Mouse (Mus musculus) liver, postnatal 0 days (tissue): ENCODE data around the gene Ttk.

Source experiments
- CTCF ChIP-seq: sonication (generic); IDR thresholded peaks from 2 replicates; pipeline ENCODE4 v1.5.1; 2016; ENCODE audit warnings: antibody characterized with exemption, low read depth
- EP300 ChIP-seq: IDR thresholded peaks from 2 replicates; pipeline ENCODE4 v1.6.1; 2016; ENCODE audit warnings: antibody characterized with exemption, low read depth, mild to moderate bottlenecking

GRCm38 (mm10) chr9:83882191-83882590 lies 47.7 kb downstream of the Ttk start:
- TF ChIP-seq CTCF (no peak), EP300 (no peak)
